Mouse (Mus musculus): ENCODE results near the gene Foxp3. TPM values are rescaled to one million over a fixed set of nuclear protein-coding genes. Genes with fewer than 3 reads are reported as not detected.

Foxp3 gene
- total RNA-seq (2012; rRNA removed), result 0.38 and 0.55 TPM in 2 replicates
- not detected in 2 replicates for total RNA-seq (2014; rRNA removed)
- 0.21 and 0.40 TPM in 2 replicates for polyA plus RNA-seq (2012; ENCODE audit: insufficient read length, low read depth)

- H3K4me2 ChIP-seq (ENCODE audit: insufficient read depth, low read depth, poor library complexity, severe bottlenecking), result peak within 1 kb of the TSS; percentile 22; the same call in 1 of the 2 replicates
- no peaks in the 10 kb centered on the region for H3K79me2 ChIP-seq (replicated peaks; ENCODE audit: control insufficient read depth, extremely low read depth, insufficient read depth, poor library complexity, severe bottlenecking)
- H3K27me3 ChIP-seq (replicated peaks), result no peaks in the 10 kb centered on the region
- H3K27ac ChIP-seq (ENCODE audit: insufficient read depth, low read depth), result peak within 1 kb of the TSS; percentile 46; the same call in 1 of the 2 replicates
- peak within 1 kb of the TSS; percentile 92 for H3K9ac ChIP-seq (ENCODE audit: insufficient read depth, low read depth)
- in situ Hi-C loops (cut with MboI; ENCODE audit: low pct_ligation_motif_present, low pct_unique_long_range_greater_than_20kb, low sequenced_read_pairs) (no loop called here), dilution Hi-C loops (cut with MboI; ENCODE audit: extremely low pct_ligation_motif_present, extremely low pct_unique_long_range_greater_than_20kb, low sequenced_read_pairs) (no loop called here)
- H3K4me3 ChIP-seq (replicated peaks in 1 of 3; ENCODE audit: low read depth in 2 of 3, low read length in 2 of 3, poor library complexity in 1 of 3), result peak within 1 kb of the TSS; percentile 46 to 84 (median 69)
- peaks cover 17 to 20% of the 10 kb centered on the region in 2 experiments for H3K4me1 ChIP-seq (ENCODE audit: control insufficient read depth in 1 of 2, insufficient read depth in 2 of 2)
- no peak for DNase-seq (ENCODE audit: extremely low read depth)
- H3K9me3 ChIP-seq (replicated peaks; ENCODE audit: low read length), result no peaks in the 10 kb centered on the region
- H3K36me3 ChIP-seq (replicated peaks in 1 of 2; ENCODE audit: control insufficient read depth in 1 of 2, insufficient read depth in 1 of 2, low read length in 1 of 2), result peaks cover 0 to 2% of the 10 kb centered on the region in 2 experiments
- peak; percentile 65; the same call in 1 of the 2 replicates for TF ChIP-seq MAX (IDR thresholded peaks at IDR 0.05; ENCODE audit: low read length)
- peak; percentile 65 for TF ChIP-seq NRF1 (IDR thresholded peaks at IDR 0.05; ENCODE audit: low read depth, low read length)
- TF ChIP-seq BHLHE40 (IDR thresholded peaks at IDR 0.05; ENCODE audit: low read depth, low read length), result peak; percentile 68
- no peak for TF ChIP-seq POLR2AphosphoS2 (IDR thresholded peaks at IDR 0.05; ENCODE audit: low read depth, low read length)
Observed at GRCm38 (mm10) chrX:7573176-7574086, at the start of gene Foxp3. Gene Foxp3, plus strand, starts transcription at chrX:7573644.

GRCm38 (mm10) chrX:7524961-7525360 lies 48.5 kb upstream of the Foxp3 start:
- H3K9me3 ChIP-seq (replicated peaks; ENCODE audit: low read length), result no peaks in the 10 kb centered on the region
- H3K36me3 ChIP-seq (replicated peaks in 1 of 2; ENCODE audit: control insufficient read depth in 1 of 2, insufficient read depth in 1 of 2, low read length in 1 of 2), result no peaks in the 10 kb centered on the region
- no peak overlapping the region for H3K27ac ChIP-seq (ENCODE audit: insufficient read depth, low read depth)
- in situ Hi-C loops (cut with MboI; ENCODE audit: low pct_ligation_motif_present, low pct_unique_long_range_greater_than_20kb, low sequenced_read_pairs) (no loop called here), dilution Hi-C loops (cut with MboI; ENCODE audit: extremely low pct_ligation_motif_present, extremely low pct_unique_long_range_greater_than_20kb, low sequenced_read_pairs) (no loop called here)
- no peak overlapping the region for H3K4me3 ChIP-seq (replicated peaks in 1 of 3; ENCODE audit: low read depth in 2 of 3, low read length in 2 of 3, poor library complexity in 1 of 3)
- no peaks in the 10 kb centered on the region for H3K27me3 ChIP-seq (replicated peaks)
- no peak overlapping the region for H3K9ac ChIP-seq (ENCODE audit: insufficient read depth, low read depth)
- DNase-seq (ENCODE audit: extremely low read depth), result no peak
- H3K4me2 ChIP-seq (ENCODE audit: insufficient read depth, low read depth, poor library complexity, severe bottlenecking), result no peak overlapping the region
- TF ChIP-seq GABPA (IDR thresholded peaks at IDR 0.05; ENCODE audit: insufficient replicate concordance, low read depth, low read length) (no peak), ZC3H11A (IDR thresholded peaks at IDR 0.05; ENCODE audit: low read depth, low read length) (no peak), POLR2A (IDR thresholded peaks at IDR 0.05; ENCODE audit: low read depth, low read length) (no peak), MXI1 (IDR thresholded peaks at IDR 0.05; ENCODE audit: low read depth, low read length) (no peak), USF1 (IDR thresholded peaks at IDR 0.05; ENCODE audit: low read depth, low read length) (no peak), TBP (conservative IDR thresholded peaks at IDR 0.05; ENCODE audit: low read depth, low read length) (no peak), JUND (conservative IDR thresholded peaks at IDR 0.05; ENCODE audit: low read depth, low read length) (no peak), USF2 (conservative IDR thresholded peaks at IDR 0.05; ENCODE audit: low read depth, low read length) (no peak), HCFC1 (IDR thresholded peaks at IDR 0.05; ENCODE audit: low read depth, low read length) (no peak)
- no peaks in the 10 kb centered on the region for H3K79me2 ChIP-seq (replicated peaks; ENCODE audit: control insufficient read depth, extremely low read depth, insufficient read depth, poor library complexity, severe bottlenecking)
- no peaks in the 10 kb centered on the region for H3K4me1 ChIP-seq (ENCODE audit: control insufficient read depth in 1 of 2, insufficient read depth in 2 of 2)
